ENCODE assay signal across 7 mouse cellular contexts in genomic region chr4:106317179-106318055, GRCm38 (mm10). TPM values are rescaled to one million over a fixed set of nuclear protein-coding genes. Genes with fewer than 3 reads are reported as not detected.
DNase-seq lines count a peak whose midpoint lies in the region; ATAC-seq lines count a peak whose summit lies in the region.

No protein-coding gene starts in this region.

- no peaks in the 10 kb centered on the region for H3K9me3 ChIP-seq in embryonic facial prominence, embryonic 11.5 days (replicated peaks; ENCODE audit: control insufficient read depth, low read length)
- H3K9me3 ChIP-seq in hindbrain, embryonic 13.5 days: no peaks in the 10 kb centered on the region

- H3K27ac ChIP-seq in embryonic facial prominence, embryonic 11.5 days (replicated peaks; ENCODE audit: low read depth, low read length): no peak overlapping the region
- H3K27ac ChIP-seq in hindbrain, embryonic 13.5 days: peak overlapping the region; percentile 94

- no peak for ATAC-seq in embryonic facial prominence, embryonic 11.5 days (replicated peaks; ENCODE audit: insufficient number of reproducible peaks, low FRiP score, low TSS enrichment, low read depth)
- no peak for ATAC-seq in hindbrain, embryonic 13.5 days (ENCODE audit: low FRiP score)
- 0 out of 2 replicates have a peak, but pooled peaks have one; percentile 18 for ATAC-seq in megakaryocyte-erythroid progenitor cell, adult 5-6 weeks (replicated peaks; ENCODE audit: low FRiP score, low TSS enrichment, poor library complexity, severe bottlenecking)

- H3K4me2 ChIP-seq in embryonic facial prominence, embryonic 11.5 days (ENCODE audit: low read depth, low read length): peak overlapping the region; percentile 48
- H3K4me2 ChIP-seq in hindbrain, embryonic 13.5 days: peak overlapping the region; percentile 93

- peak; percentile 33 for DNase-seq in retina, postnatal 1 day
- no peak for DNase-seq in retina, embryonic 14.5 days (ENCODE audit: low spot score)
- DNase-seq in adrenal gland, postnatal 36 days: peak; percentile 26 to 48
- peak; percentile 18 for DNase-seq in embryonic facial prominence, embryonic 11.5 days (ENCODE audit: low spot score)
- no peak for DNase-seq in gastrocnemius, postnatal 14 days

- intact Hi-C loops in gastrocnemius, postnatal 14 days (cut with DNase I; ENCODE audit: low total_unique reads): no loop called here

- peak overlapping the region; percentile 81 for H3K4me3 ChIP-seq in embryonic facial prominence, embryonic 11.5 days (ENCODE audit: low read depth, low read length)
- H3K4me3 ChIP-seq in hindbrain, embryonic 13.5 days: peak overlapping the region; percentile 92

- no peaks in the 10 kb centered on the region for H3K36me3 ChIP-seq in embryonic facial prominence, embryonic 11.5 days (replicated peaks; ENCODE audit: control insufficient read depth, insufficient read depth, low read depth, low read length)
- no peaks in the 10 kb centered on the region for H3K36me3 ChIP-seq in hindbrain, embryonic 13.5 days

- H3K27me3 ChIP-seq in embryonic facial prominence, embryonic 11.5 days (ENCODE audit: control insufficient read depth, insufficient read depth, low read length): no peaks in the 10 kb centered on the region
- no peaks in the 10 kb centered on the region for H3K27me3 ChIP-seq in hindbrain, embryonic 13.5 days

- 20% methylated on average over 19 of the region's 19 CpGs for WGBS in embryonic facial prominence, embryonic 11.5 days
- WGBS in hindbrain, embryonic 13.5 days: 19% methylated on average over 19 of the region's 19 CpGs

- peaks cover 3% of the 10 kb centered on the region; the same call in 1 of the 2 replicates for H3K4me1 ChIP-seq in embryonic facial prominence, embryonic 11.5 days (ENCODE audit: control insufficient read depth, insufficient read depth, low read length)
- H3K4me1 ChIP-seq in hindbrain, embryonic 13.5 days (replicated peaks): peaks cover 43% of the 10 kb centered on the region

- peak overlapping the region; percentile 88 for H3K9ac ChIP-seq in embryonic facial prominence, embryonic 11.5 days (replicated peaks; ENCODE audit: low read length)
- peak overlapping the region; percentile 95 for H3K9ac ChIP-seq in hindbrain, embryonic 13.5 days

RNA-seq across cellular contexts. Expression of gene Usp24, which starts 1.4 kb away (rescaled TPM):
- total RNA-seq in adrenal gland, postnatal 36 days (2021): 10 to 100 TPM; 41.0 to 41.3 TPM
- 8.7 and 8.8 TPM in 2 replicates for polyA plus RNA-seq in embryonic facial prominence, embryonic 11.5 days (2014; fragmentation: Nextera tagmentation; extraction: Ambion mirVana)
- polyA plus RNA-seq in hindbrain, embryonic 13.5 days (2015; fragmentation: Nextera tagmentation; extraction: Ambion mirVana): 6.9 and 7.1 TPM in 2 replicates
- 80.2 and 84.3 TPM in 2 replicates for total RNA-seq in megakaryocyte-erythroid progenitor cell, adult 5-6 weeks (2014; fragmentation: Nextera tagmentation)
- 86.6 and 87.0 TPM in 2 replicates for total RNA-seq in megakaryocyte-erythroid progenitor cell, adult 5-6 weeks (2017)
- total RNA-seq in gastrocnemius, postnatal 14 days (2021): 10 to 100 TPM; 37.8 to 38.4 TPM

Comparison
In these comparisons a context has a peak if more than half of its experiments do, and no peak if none do; other contexts are left out.
1. DNase-seq: peak in retina, postnatal 1 day (single experiment), adrenal gland, postnatal 36 days (2 of 2) and embryonic facial prominence, embryonic 11.5 days (single experiment); none in retina, embryonic 14.5 days (single experiment) and gastrocnemius, postnatal 14 days (single experiment).